Mouse (Mus musculus) cerebellum, postnatal 14 days (tissue): Measurements from ENCODE around the gene Gm28372.
A peak's percentile ranks its signal among the peaks of the same experiment; 100 is the strongest.
"Not testable (repeated sequence)": the region's sequence is repeated elsewhere in the genome, so short reads cannot be mapped to it uniquely, and the experiment has no call there.

Experiments
- DNase-seq, 2 experiments: peaks; one replicate each; pipeline ENCODE4 v3.0.0; 2021; ENCODE audit warnings: mixed read lengths in 2 of 2

Gm28372 gene

GRCm38 (mm10) chr2:130404939-130405338 is at the start of gene Gm28372, which contains the start of gene 1700020A23Rik:
Gm28372 (plus strand) TSS chr2:130405239.
1700020A23Rik (plus strand) TSS chr2:130405259.
- DNase-seq: no peak

- DNase-seq: no peak
Observed at GRCm38 (mm10) chr2:130357551-130357950, 47.5 kb upstream of the Gm28372 start.

DNA sequence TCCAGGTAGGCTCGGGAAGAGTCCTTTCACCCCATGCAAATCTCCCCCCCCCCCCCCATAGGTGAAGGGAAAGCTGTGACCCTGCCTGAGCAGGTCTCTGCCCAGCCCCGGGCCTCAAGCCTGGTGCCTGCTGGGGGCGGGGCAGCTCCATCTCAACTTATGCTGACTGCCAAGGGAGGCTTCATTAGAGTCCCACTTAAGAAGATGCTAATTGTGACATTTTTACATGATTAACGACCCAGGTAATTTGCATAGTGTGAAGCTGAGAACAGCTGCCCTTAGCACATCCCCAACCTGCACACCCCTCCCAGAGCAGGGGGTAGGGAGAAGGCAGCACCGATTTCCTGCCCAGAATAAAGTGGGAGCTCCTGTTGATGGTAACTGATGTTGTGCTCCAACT is 46.2 kb upstream of the Gm28372 start:
- DNase-seq: no peak

DNA sequence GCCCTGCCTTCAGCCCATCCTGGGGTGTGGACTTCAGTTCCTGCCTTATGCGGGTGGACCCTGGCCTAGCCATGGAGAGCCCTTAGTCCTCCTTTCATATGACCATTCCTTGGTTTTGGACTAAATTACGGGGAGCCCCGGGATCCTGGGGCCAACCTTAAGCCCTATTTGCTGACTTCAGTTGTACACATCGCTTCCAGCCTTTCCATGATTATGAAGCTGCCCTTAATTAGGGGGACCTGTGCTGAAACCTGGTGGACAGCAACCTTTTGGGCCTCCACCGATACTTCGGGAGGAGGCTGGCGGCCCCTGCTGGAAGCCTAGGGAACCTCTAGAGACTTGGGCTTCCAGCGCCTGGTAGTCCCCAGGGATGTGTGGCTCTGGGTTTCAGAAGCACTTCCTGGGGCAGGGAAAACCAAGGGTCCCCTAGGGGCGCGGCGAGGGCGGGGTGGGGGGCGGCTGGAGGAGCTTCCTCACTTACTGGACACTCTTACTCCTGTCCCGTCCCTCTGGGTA is 42.5 kb upstream of the Gm28372 start:
- peak; percentile 41 to 68 for DNase-seq

DNA sequence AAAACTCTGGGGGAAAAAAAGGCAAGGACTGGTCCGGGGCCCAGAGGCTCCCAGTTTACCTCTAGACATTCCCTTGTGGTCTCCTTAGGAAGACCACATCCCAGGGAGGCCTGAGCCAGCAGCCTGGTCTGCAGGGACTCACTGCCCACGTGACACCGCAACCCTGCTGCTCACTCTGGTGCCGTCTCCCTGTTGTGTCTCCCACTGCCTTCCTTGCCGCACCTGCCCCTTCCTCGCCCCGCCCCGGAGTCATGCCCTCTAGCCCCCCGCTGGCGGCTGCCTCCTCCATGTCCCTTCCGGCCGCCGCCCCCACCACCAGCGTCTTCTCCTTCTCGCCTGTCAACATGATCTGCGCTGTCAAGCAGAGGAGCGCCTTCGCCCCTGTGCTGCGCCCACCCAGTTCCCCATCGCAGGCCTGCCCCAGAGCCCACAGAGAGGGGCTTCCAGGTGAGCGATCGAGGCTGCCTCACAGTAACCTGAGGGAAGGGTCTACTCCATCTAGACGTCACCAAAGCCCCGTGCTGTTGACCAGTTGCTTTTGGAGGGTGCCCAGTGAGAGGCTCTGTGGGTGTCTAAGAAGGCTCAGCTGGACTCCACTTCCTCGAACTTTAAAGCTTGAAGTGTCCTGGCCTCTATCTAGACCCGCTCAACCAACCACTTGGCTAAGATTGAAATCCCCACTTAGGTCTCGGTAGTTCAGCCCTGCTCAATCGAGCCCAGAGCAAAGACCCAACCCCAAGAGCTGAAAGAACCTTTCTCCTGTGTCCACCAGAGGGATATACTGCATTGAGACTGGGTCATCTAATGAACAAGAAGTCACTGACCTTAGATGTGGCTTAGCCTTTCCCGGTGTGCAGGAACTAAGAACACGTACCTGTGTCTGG is 39.6 kb upstream of the Gm28372 start:
- DNase-seq: no peak

DNA sequence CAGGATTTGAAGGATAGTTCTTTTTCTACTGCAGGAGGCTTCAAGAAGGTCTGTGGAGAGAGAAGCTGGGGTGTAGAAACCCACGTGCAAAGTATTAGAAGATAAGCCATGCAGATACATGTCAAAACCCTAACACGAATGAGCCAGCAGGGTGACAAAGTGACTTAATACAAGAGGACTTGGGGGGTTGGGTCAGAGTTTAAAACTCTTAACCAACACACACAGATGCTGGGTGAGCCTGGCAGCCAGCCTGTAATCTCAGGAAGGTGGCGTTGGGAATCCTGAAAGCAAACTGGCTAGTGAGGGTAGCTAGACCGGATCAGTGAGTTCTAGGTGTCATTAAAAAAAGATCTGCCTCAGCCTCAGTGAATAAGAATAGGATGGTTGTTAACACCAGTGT is 37.7 kb upstream of the Gm28372 start:
- no peak for DNase-seq

DNA sequence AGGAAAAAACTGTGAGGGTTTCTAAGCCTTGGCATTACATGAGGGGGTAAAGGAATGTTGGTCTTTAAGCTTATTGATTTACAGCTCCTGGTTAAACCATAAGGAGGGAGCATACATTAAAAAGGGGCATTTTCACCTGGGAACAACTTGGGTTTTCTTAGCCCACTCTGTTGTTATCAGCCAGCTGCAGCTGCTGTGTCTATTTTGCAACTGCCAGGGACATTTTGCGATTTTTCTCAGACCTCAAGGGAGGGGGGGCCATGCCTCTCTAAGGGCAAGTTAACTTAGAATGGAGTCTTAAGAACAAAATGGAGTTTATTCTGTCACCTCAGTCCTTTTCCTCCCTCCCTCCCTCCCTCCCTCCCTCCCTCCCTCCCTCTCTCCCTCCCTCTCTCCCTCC is 32.0 kb upstream of the Gm28372 start:
- DNase-seq: not testable (repeated sequence)

GRCm38 (mm10) chr2:130374951-130375350 is 30.1 kb upstream of the Gm28372 start:
- peak; percentile 12 to 42 for DNase-seq

GRCm38 (mm10) chr2:130383205-130383604 is 21.8 kb upstream of the Gm28372 start:
- DNase-seq: no peak

GRCm38 (mm10) chr2:130383895-130384294 is 21.1 kb upstream of the Gm28372 start:
- DNase-seq: no peak

DNA sequence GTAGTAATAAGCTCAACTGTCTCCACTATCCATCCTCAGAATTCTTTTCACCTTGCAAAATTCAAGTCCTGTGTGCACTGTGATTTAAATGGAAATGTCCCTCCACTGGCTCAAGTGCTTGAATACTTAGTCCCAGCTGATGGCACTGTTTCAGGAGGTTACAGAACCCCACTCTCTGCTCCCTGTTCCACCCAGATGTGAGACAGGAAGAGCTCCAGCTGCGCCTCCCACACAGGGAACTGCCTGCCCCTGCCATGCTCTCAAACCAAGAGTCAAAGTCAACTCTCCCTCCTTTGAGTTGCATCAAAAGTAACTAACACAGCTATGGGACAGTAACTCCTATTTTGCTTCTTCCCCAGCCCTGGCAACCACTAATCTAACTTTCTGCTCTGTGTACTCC is 18.8 kb upstream of the Gm28372 start:
- no peak for DNase-seq

DNA sequence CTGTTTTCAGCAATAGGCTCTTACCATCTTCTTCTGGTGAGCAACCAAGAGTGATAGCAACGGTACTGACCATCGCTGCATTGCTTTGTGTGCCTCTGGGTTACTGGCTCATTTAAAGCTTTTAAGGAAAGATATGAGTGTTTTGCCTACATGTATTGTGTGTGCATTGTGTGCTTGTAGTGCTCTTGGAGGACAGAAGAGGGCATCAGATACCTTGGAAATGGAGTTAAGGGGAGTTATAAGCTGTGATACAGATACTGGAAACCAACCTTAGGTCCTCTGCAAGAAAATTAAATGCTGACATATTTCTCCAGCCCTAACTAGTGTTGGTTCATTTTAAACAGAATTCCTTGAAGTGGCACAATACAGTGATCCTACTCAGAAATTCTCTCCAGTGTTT is 16.2 kb upstream of the Gm28372 start:
- no peak for DNase-seq

- no peak for DNase-seq
Observed at GRCm38 (mm10) chr2:130390993-130391625, 13.9 kb upstream of the Gm28372 start.

DNA sequence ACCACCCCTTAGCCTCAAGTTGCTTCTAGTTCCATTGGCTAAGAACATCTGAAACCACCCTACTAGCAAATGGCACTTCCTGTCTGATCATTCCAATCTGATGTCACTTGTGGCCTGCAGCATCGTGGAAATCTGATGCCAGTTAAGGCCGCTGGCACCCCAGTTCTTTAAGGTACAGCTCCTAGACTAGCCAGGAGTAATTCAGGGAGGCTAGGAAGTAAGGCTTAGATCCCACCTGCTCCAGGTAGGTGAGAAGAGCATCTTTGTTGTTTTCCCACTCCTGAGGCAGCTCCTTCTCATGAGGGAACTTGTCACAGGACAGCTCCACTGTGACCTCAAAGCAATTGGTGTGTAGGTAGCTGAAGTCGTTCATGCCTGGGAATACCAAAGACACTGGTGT is 12.2 kb upstream of the Gm28372 start:
- DNase-seq: no peak

- no peak for DNase-seq
Observed at GRCm38 (mm10) chr2:130395696-130396095, 9.3 kb upstream of the Gm28372 start.

DNA sequence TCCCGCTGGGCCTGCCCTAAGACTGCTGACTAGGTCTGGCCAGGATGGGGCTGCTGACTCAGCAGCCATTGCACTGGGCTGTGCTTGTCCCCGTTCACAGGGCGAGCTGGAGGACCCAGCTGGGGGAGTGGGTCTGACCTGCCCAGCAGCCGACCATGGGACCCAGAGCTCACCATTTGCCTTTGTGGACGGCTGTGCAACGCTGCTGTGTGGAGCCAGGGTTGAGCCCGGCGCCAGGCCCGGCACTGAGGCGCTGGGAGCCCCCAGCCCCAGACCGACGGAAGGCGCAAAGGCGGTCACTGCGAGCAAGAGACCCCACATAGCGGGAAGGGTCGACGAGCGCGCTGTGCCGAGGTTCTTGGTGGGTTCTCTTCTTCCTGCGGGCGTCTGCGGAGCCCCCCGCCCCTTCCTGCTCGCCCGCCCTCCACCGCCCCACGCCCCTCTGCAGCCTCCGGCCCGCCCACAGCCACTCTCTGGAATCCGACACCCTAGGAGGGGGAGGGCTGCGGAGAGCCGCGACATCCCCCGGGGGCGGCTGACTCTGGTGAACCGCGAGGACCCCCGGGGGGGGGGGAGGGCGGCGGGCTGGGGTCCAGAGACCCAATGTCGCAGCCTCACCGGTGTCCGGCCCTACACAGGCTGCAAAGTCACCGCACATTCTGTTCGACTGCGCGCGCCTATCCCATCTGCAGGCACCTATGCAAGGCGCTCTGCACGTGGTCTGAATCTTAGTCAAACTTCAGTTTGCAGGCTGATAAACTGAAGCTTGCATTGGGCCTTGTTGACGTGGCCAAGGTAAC is 7.7 kb upstream of the Gm28372 start, which contains the start of gene Cpxm1:
Gene Cpxm1 (minus strand): TSS at position 389 of the 800 bp plus-strand sequence.
- peak; percentile 19 to 21 for DNase-seq

- no peak for DNase-seq
Observed at GRCm38 (mm10) chr2:130398091-130398490, 6.9 kb upstream of the Gm28372 start.

DNA sequence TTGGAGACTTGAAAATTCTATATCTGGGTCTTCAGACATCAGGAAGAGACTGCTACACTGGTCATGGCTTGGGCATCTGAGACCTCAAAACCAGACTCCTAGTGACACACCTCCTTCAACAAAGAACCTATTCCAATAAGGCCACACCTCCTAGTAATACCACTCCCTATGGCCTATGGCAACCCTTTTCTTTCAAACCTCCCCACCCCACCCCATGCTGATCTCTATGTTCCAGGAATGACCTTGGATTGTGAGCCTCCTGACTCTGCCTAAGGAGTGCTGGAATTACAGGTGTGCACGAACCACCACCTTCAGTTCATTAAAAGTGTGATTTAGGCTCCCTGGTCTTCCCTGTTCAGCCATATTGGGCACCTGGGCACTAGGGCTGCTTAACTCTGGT is 5.0 kb upstream of the Gm28372 start:
- DNase-seq: no peak

DNA sequence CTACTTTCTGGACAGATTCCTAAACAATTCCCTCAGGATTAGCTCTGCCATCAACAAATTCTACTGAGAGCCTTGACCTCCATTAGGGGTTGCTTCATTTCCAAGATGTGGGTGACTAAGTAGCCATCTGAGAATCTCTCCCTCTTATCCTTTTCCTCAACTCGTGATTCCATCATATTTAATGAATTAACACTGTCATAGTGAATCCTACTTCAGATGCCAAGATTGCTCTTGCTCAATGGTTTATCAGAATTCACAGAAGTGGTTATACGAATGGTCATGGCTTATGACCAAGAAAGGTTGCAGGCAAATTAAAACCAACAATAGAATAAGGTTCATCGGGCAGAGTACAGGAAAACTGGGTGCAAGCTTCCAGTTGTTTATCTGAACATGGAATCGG is 3.1 kb upstream of the Gm28372 start:
- no peak for DNase-seq

DNA sequence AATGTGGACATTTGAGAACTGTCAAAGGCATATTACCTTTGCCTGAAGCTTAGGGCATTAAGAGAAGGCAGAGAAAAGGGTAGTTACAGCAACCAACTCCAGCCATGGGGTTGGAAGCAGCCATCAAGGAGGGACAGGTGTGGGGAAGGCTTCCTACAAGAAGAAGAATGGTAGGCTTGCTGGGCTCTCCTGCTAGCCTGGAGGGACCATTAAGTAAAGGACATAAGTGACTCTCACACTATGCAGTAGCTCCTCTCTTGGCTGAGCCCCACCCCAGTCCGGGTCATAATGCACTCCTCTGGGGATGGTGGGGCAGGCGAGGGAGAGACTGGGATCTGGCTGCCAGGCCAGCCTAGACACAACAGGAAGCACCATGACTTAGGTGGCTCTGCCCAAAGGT is 1.1 kb downstream of the Gm28372 start, which contains the start of gene Tmem239:
Gene Tmem239 (plus strand): TSS at position 301 of the 400 bp plus-strand sequence.
- no peak for DNase-seq

DNA sequence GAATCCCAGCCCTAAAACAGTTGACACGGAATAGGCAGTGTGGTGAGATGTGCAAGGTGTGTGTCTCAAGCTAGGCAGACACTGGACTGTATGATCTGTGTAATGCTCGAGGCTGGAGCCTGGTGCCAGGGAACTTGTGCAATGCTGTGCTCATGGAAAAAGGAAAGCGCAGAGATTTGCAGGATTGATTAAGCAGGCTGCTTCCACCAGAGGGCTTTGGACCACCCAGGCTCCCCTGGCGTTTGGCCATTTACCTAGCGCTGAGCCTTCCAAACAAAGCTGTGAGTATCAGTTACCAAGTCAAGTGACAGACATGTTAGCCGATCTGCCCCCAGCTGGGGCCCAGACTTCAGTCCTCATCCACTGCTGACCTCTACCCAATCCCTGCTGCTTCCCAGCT is 3.2 kb downstream of the Gm28372 start:
- DNase-seq: peak; percentile 24 to 35

DNA sequence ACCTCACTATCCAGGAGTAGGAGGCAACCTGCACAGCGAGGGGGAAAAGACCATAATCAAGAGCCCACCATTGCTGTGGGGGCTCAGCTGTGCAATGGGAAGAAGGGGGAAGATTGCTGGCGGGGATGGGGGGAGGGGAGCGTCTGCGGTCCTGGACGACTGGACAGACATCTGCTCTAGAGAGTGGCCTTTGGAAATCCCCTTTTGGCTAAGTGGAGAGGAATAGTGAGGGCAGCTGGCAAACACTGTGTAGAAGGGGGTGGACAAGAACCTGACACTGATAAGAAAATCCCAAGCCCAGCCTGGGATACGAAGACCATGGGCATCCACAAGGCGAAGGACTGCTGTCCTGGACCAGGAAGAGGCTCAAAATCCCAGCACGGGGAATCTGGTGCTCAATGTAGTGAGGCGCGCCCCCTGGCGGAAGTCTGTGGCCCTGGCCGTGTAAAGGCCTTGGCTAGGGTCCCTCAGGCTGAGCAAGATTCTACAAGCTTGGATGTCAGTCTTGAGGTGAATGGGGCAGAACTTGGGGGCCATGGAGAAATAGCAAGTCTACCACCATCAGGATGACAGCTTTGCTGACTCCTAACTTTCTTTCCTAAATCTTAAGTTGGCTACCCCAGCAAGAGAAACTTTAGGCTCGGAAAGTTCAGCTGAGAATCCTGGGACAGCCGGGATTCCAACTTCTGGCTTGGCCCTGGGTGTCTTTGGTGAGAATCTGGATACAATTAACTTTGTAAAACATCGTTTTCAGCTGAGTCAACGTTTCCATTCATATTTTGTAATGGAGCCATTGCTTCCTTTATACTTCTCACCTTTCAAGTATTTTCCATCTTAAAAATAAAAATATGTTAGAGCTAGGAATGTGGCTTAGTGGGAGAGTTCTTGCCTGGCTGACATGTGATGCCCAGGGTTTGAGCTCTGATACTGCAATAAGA is 6.8 kb downstream of the Gm28372 start:
- DNase-seq: peak; percentile 90 to 95
